ENCODE assay signal across 7 mouse cellular contexts in the genomic region with DNA sequence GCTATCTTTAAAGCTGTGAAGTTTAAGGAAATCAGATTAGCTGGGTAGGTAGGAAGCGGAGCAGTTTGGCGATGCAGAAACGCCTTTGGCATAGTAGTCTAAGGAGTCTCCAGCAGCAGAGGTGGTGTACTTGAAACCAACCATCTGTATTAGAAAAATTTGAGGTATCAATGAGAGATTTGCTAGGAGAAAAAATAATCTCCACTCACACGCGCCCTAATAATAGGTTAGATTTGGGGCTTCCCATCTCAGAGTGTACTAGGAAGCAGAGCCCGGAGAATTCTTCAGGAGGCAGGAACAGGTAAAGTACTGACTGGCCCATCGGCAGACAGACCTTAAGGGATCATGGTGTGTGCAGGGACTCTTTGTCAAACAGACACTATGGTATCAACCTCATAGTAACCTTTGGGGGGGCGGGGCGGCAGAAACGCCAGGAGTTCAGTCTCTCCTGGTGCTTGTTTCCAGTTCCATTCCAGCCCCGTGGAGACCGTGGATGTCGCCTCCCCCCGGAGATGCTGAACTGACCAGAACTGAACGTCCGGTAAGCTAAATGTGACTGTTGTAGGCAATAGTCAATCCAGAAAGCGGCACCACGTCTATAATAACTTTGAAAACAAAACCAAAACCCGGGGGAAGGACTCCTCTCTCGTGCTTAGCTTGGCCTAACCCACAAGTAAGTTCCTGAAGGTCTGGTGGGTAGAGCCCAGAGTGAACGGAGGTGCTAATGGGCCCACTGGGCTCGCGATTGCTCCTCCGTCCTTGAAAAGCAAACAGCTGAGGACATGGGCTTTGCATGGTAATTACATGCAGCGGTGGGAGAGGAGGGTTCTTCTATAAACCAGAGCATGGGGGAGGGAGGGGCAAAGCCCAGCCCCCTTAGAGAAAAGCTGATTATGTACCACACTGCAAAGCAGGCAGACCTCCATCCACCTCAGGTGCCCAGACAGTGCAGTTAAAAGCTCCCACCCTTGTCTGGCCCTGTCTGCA. TPM values are rescaled to one million over a fixed set of nuclear protein-coding genes. Genes with fewer than 3 reads are reported as not detected.
A peak's percentile ranks its signal among the peaks of the same experiment; 100 is the strongest.
DNase-seq lines count a peak whose midpoint lies in the region; ATAC-seq lines count a peak whose summit lies in the region.

No protein-coding gene starts in this region.

- peaks cover 21% of the 10 kb centered on the region for H3K4me1 ChIP-seq in forebrain, embryonic 14.5 days (ENCODE audit: control insufficient read depth, insufficient read depth, low read length)
- peaks cover 41% of the 10 kb centered on the region for H3K4me1 ChIP-seq in liver, embryonic 12.5 days

- peak overlapping the region; percentile 37; the same call in 1 of the 2 replicates for H3K4me3 ChIP-seq in forebrain, embryonic 14.5 days (ENCODE audit: low read depth, low read length)
- peak overlapping the region; percentile 61 for H3K4me3 ChIP-seq in liver, embryonic 12.5 days

- ATAC-seq in CD4-positive, CD25-positive, alpha-beta regulatory T cell, adult 4 months: peak; percentile 70
- ATAC-seq in forebrain, embryonic 14.5 days: peak; percentile 56; the same call in 1 of the 2 replicates
- no peak for ATAC-seq in liver, embryonic 12.5 days

- H3K36me3 ChIP-seq in forebrain, embryonic 14.5 days (ENCODE audit: control insufficient read depth, insufficient read depth, low read length): no peaks in the 10 kb centered on the region
- no peaks in the 10 kb centered on the region for H3K36me3 ChIP-seq in liver, embryonic 12.5 days
- H3K36me3 ChIP-seq in splenic B cell, adult 2 months (ENCODE audit: control insufficient read depth, insufficient read depth, low read length, poor library complexity, severe bottlenecking): no peaks in the 10 kb centered on the region

- H3K27me3 ChIP-seq in forebrain, embryonic 14.5 days (replicated peaks; ENCODE audit: control insufficient read depth, insufficient read depth, low read length): peaks cover 18% of the 10 kb centered on the region
- H3K27me3 ChIP-seq in liver, embryonic 12.5 days (replicated peaks): peaks cover 37% of the 10 kb centered on the region
- no peaks in the 10 kb centered on the region; the same call in 1 of the 2 replicates for H3K27me3 ChIP-seq in splenic B cell, adult 2 months (ENCODE audit: control insufficient read depth, insufficient read depth, low read length, poor library complexity, severe bottlenecking)

- peak; percentile 29 for DNase-seq in A20 (ENCODE audit: low read depth, low spot score)
- DNase-seq in forebrain, embryonic 14.5 days (ENCODE audit: low spot score): peak; percentile 30
- DNase-seq in splenic B cell, adult 2 months (ENCODE audit: low read depth, low spot score): peak; percentile 45
- no peak for DNase-seq in c-Kit-positive CD71-positive TER-119-positive erythroid progenitor cells, embryonic 14.5 days (ENCODE audit: low spot score)
- no peak for DNase-seq in thymus, postnatal 14 days

- H3K27ac ChIP-seq in forebrain, embryonic 14.5 days (ENCODE audit: low read depth, low read length): no peak overlapping the region
- no peak overlapping the region for H3K27ac ChIP-seq in liver, embryonic 12.5 days

- H3K9me3 ChIP-seq in forebrain, embryonic 14.5 days (replicated peaks; ENCODE audit: control insufficient read depth, low read length): no peaks in the 10 kb centered on the region
- H3K9me3 ChIP-seq in liver, embryonic 12.5 days (replicated peaks): no peaks in the 10 kb centered on the region

- no peak overlapping the region for H3K9ac ChIP-seq in forebrain, embryonic 14.5 days (ENCODE audit: low read length)
- H3K9ac ChIP-seq in liver, embryonic 12.5 days: peak overlapping the region; percentile 62; the same call in 1 of the 2 replicates

- WGBS in forebrain, embryonic 14.5 days: 7% methylated on average over 25 of the region's 25 CpGs
- WGBS in liver, embryonic 12.5 days (ENCODE audit: insufficient replicate concordance): 21% methylated on average over 25 of the region's 25 CpGs

- H3K4me2 ChIP-seq in forebrain, embryonic 14.5 days (ENCODE audit: low read length): peak overlapping the region; percentile 66
- H3K4me2 ChIP-seq in liver, embryonic 12.5 days: peak overlapping the region; percentile 88

RNA-seq across cellular contexts. Expression of gene Ripply3, which starts 1.0 kb away (rescaled TPM):
- 1 to 10 TPM in 1 of 2 experiments, under 1 TPM in 1; 0.95 to 1.1 TPM for polyA plus RNA-seq in CD4-positive, CD25-positive, alpha-beta regulatory T cell, adult 4 months (2017; shearing (Covaris generic))
- 0.74 and 0.99 TPM in 2 replicates for polyA plus RNA-seq in forebrain, embryonic 14.5 days (2014; fragmentation: Nextera tagmentation; extraction: Ambion mirVana)
- polyA plus RNA-seq in liver, embryonic 12.5 days (2016; fragmentation: Nextera tagmentation; extraction: Ambion mirVana): 2.4 and 3.1 TPM in 2 replicates

RNA-seq across cellular contexts. Expression of gene Hlcs, which starts 15.8 kb away (rescaled TPM):
- 1 to 10 TPM; 7.3 to 9.3 TPM for polyA plus RNA-seq in CD4-positive, CD25-positive, alpha-beta regulatory T cell, adult 4 months (2017; shearing (Covaris generic))
- polyA plus RNA-seq in forebrain, embryonic 14.5 days (2014; fragmentation: Nextera tagmentation; extraction: Ambion mirVana): 3.9 and 4.0 TPM in 2 replicates
- polyA plus RNA-seq in liver, embryonic 12.5 days (2016; fragmentation: Nextera tagmentation; extraction: Ambion mirVana): 4.4 and 4.9 TPM in 2 replicates

RNA-seq across cellular contexts. Expression of gene Ttc3, which starts 41.2 kb away (rescaled TPM):
- 10 to 100 TPM; 64.7 to 82.6 TPM for polyA plus RNA-seq in CD4-positive, CD25-positive, alpha-beta regulatory T cell, adult 4 months (2017; shearing (Covaris generic))
- 815 and 924 TPM in 2 replicates for polyA plus RNA-seq in forebrain, embryonic 14.5 days (2014; fragmentation: Nextera tagmentation; extraction: Ambion mirVana)
- polyA plus RNA-seq in liver, embryonic 12.5 days (2016; fragmentation: Nextera tagmentation; extraction: Ambion mirVana): 43.7 and 46.7 TPM in 2 replicates

RNA-seq across cellular contexts. Expression of gene Pigp, which starts 42.5 kb away (rescaled TPM):
- 10 to 100 TPM; 69.4 to 71.7 TPM for polyA plus RNA-seq in CD4-positive, CD25-positive, alpha-beta regulatory T cell, adult 4 months (2017; shearing (Covaris generic))
- polyA plus RNA-seq in forebrain, embryonic 14.5 days (2014; fragmentation: Nextera tagmentation; extraction: Ambion mirVana): 94.1 and 133 TPM in 2 replicates
- 52.3 and 53.7 TPM in 2 replicates for polyA plus RNA-seq in liver, embryonic 12.5 days (2016; fragmentation: Nextera tagmentation; extraction: Ambion mirVana)

Comparison
In these comparisons a context has a peak if more than half of its experiments do, and no peak if none do; other contexts are left out.
1. DNase-seq: peak in A20 (single experiment), forebrain, embryonic 14.5 days (single experiment) and splenic B cell, adult 2 months (single experiment); none in c-Kit-positive CD71-positive TER-119-positive erythroid progenitor cells, embryonic 14.5 days (single experiment) and thymus, postnatal 14 days (single experiment).